Comparison of ENCODE assay signal across 23 mouse cellular contexts in genomic region chr17:5163251-5163826, GRCm38 (mm10).
A peak's percentile ranks its signal among the peaks of the same experiment; 100 is the strongest.
DNase-seq lines count a peak whose midpoint lies in the region; ATAC-seq and TF ChIP-seq lines count a peak whose summit lies in the region.
"Had no signal": no experiment of that assay in that cellular context is flagged by ENCODE, and none has a peak within 500 bp of the region (broad histone marks: within the 10 kb centered on the region; RNA-seq: fewer than 3 reads in every experiment).

No protein-coding gene starts in this region.

- peak overlapping the region; percentile 66 for H3K27ac ChIP-seq in forebrain, embryonic 16.5 days (ENCODE audit: low read length)
- H3K27ac ChIP-seq in forebrain, embryonic 10.5 days, result no peak overlapping the region
- H3K27ac ChIP-seq in limb, embryonic 14.5 days (replicated peaks; ENCODE audit: low read depth, low read length), result 0 out of 2 replicates have a peak overlapping the region, but pooled peaks have one; percentile 26
- H3K27ac ChIP-seq in limb, embryonic 10.5 days, result no peak overlapping the region
- H3K27ac ChIP-seq: embryonic facial prominence, embryonic 13.5 days; layer of hippocampus, adult 2 months; limb, embryonic 12.5 days; liver, embryonic 12.5 days had no signal

- ATAC-seq in forebrain, embryonic 16.5 days, result no peak
- ATAC-seq in limb, embryonic 14.5 days (ENCODE audit: low FRiP score, low read depth), result no peak
- ATAC-seq in megakaryocyte, adult 5-6 weeks (ENCODE audit: poor library complexity, severe bottlenecking), result peak; percentile 51; the same call in 1 of the 2 replicates
- no peak for ATAC-seq in cerebellum, adult (ENCODE audit: insufficient number of reproducible peaks, low FRiP score, low TSS enrichment)
- ATAC-seq: liver, embryonic 12.5 days; Patski had no signal

- no peak for TF ChIP-seq POLR2A in limb, embryonic 14.5 days (IDR thresholded peaks at IDR 0.05; ENCODE audit: borderline replicate concordance, extremely low read depth, insufficient read depth, insufficient read length)

- no peak for DNase-seq in forebrain, embryonic 10.5 days (ENCODE audit: extremely low spot score, low spot score)
- no peak for DNase-seq in limb, embryonic 14.5 days (ENCODE audit: low spot score)
- no peak for DNase-seq in limb, embryonic 10.5 days (ENCODE audit: low spot score)
- peak; percentile 54 to 72 for DNase-seq in natural killer cell, adult 2 months (ENCODE audit: low spot score in 2 of 2)
- DNase-seq: B cell, adult 2 months; cerebellum, adult 8-10 months; cerebellum, postnatal 36 days; embryo, embryonic 11 days; layer of hippocampus, postnatal 36 days; lung, adult 2 months had no signal

- no peaks in the 10 kb centered on the region for H3K36me3 ChIP-seq in forebrain, embryonic 16.5 days (ENCODE audit: control insufficient read depth, insufficient read depth)
- H3K36me3 ChIP-seq in forebrain, embryonic 10.5 days (replicated peaks), result peaks cover 12% of the 10 kb centered on the region
- H3K36me3 ChIP-seq in limb, embryonic 14.5 days (ENCODE audit: control insufficient read depth, insufficient read depth, low read length), result no peaks in the 10 kb centered on the region; the same call in 1 of the 2 replicates
- H3K36me3 ChIP-seq in limb, embryonic 10.5 days, result peaks cover 14% of the 10 kb centered on the region

- WGBS in forebrain, embryonic 16.5 days, result 87% methylated on average over 7 of the region's 7 CpGs
- 90% methylated on average over 7 of the region's 7 CpGs for WGBS in forebrain, embryonic 10.5 days
- WGBS in limb, embryonic 14.5 days, result 76% methylated on average over 7 of the region's 7 CpGs
- WGBS in limb, embryonic 10.5 days, result 89% methylated on average over 7 of the region's 7 CpGs

- H3K4me3 ChIP-seq in forebrain, embryonic 16.5 days (replicated peaks; ENCODE audit: low read length), result no peak overlapping the region
- no peak overlapping the region for H3K4me3 ChIP-seq in forebrain, embryonic 10.5 days
- H3K4me3 ChIP-seq in limb, embryonic 14.5 days (replicated peaks; ENCODE audit: low read length), result no peak overlapping the region
- no peak overlapping the region for H3K4me3 ChIP-seq in limb, embryonic 10.5 days
- H3K4me3 ChIP-seq: embryonic facial prominence, embryonic 13.5 days; erythroblast, embryonic 14.5 days; layer of hippocampus, adult 2 months; limb, embryonic 12.5 days; liver, embryonic 12.5 days; myocyte had no signal

- H3K9ac ChIP-seq in forebrain, embryonic 16.5 days (replicated peaks; ENCODE audit: low read depth, low read length), result no peak overlapping the region
- H3K9ac ChIP-seq in limb, embryonic 14.5 days (ENCODE audit: low read depth, low read length, severe bottlenecking), result no peak overlapping the region
- H3K9ac ChIP-seq: embryonic facial prominence, embryonic 13.5 days; limb, embryonic 12.5 days; liver, embryonic 12.5 days had no signal

- H3K4me2 ChIP-seq in forebrain, embryonic 16.5 days (ENCODE audit: low read length), result no peak overlapping the region
- H3K4me2 ChIP-seq in limb, embryonic 14.5 days (replicated peaks; ENCODE audit: low read depth, low read length, severe bottlenecking), result no peak overlapping the region
- H3K4me2 ChIP-seq: embryonic facial prominence, embryonic 13.5 days; heart, embryonic 11.5 days; limb, embryonic 12.5 days; liver, embryonic 12.5 days had no signal

- no peaks in the 10 kb centered on the region for H3K27me3 ChIP-seq in forebrain, embryonic 16.5 days (replicated peaks; ENCODE audit: control insufficient read depth, insufficient read depth, low read length)
- no peaks in the 10 kb centered on the region for H3K27me3 ChIP-seq in forebrain, embryonic 10.5 days (ENCODE audit: poor library complexity, severe bottlenecking)
- no peaks in the 10 kb centered on the region for H3K27me3 ChIP-seq in limb, embryonic 14.5 days (ENCODE audit: control insufficient read depth, insufficient read depth, low read length)
- no peaks in the 10 kb centered on the region for H3K27me3 ChIP-seq in limb, embryonic 10.5 days (ENCODE audit: low read depth, poor library complexity, severe bottlenecking)
- H3K27me3 ChIP-seq: CH12.LX; embryonic facial prominence, embryonic 13.5 days; limb, embryonic 12.5 days; liver, embryonic 12.5 days; Patski had no signal

- H3K9me3 ChIP-seq in forebrain, embryonic 16.5 days (ENCODE audit: control insufficient read depth, low read length), result no peaks in the 10 kb centered on the region
- H3K9me3 ChIP-seq in forebrain, embryonic 10.5 days, result no peaks in the 10 kb centered on the region
- no peaks in the 10 kb centered on the region for H3K9me3 ChIP-seq in limb, embryonic 14.5 days (ENCODE audit: control insufficient read depth, low read length)
- no peaks in the 10 kb centered on the region for H3K9me3 ChIP-seq in limb, embryonic 10.5 days (replicated peaks)
- H3K9me3 ChIP-seq: embryonic facial prominence, embryonic 13.5 days; G1E; limb, embryonic 12.5 days; liver, embryonic 12.5 days had no signal

- H3K4me1 ChIP-seq in forebrain, embryonic 16.5 days (replicated peaks; ENCODE audit: control insufficient read depth, insufficient read depth, low read length), result peaks cover 14% of the 10 kb centered on the region
- peaks cover 29% of the 10 kb centered on the region for H3K4me1 ChIP-seq in forebrain, embryonic 10.5 days
- H3K4me1 ChIP-seq in limb, embryonic 14.5 days (ENCODE audit: control insufficient read depth, insufficient read depth, low read length), result peaks cover 13% of the 10 kb centered on the region
- peaks cover 5% of the 10 kb centered on the region; the same call in 1 of the 2 replicates for H3K4me1 ChIP-seq in limb, embryonic 10.5 days

Comparison
In these comparisons a context has a peak if more than half of its experiments do, and no peak if none do; other contexts are left out.
1. H3K27ac ChIP-seq: peak in forebrain, embryonic 16.5 days (single experiment) and limb, embryonic 14.5 days (single experiment); none in forebrain, embryonic 10.5 days (single experiment) and limb, embryonic 10.5 days (single experiment).
2. DNase-seq: peak in natural killer cell, adult 2 months (2 of 2); none in forebrain, embryonic 10.5 days (single experiment), limb, embryonic 14.5 days (single experiment) and limb, embryonic 10.5 days (single experiment).